Mouse (Mus musculus) lung, postnatal 0 days (tissue): ENCODE measurements around the gene Tut1.

Experiments
- CTCF ChIP-seq: IDR thresholded peaks from 2 replicates; pipeline ENCODE4 v1.5.1; 2016; ENCODE audit warnings: antibody characterized with exemption, mild to moderate bottlenecking
- EP300 ChIP-seq: IDR thresholded peaks from 2 replicates; pipeline ENCODE4 v1.6.1; 2016; ENCODE audit warnings: antibody characterized with exemption, mild to moderate bottlenecking, control low read depth

DNA sequence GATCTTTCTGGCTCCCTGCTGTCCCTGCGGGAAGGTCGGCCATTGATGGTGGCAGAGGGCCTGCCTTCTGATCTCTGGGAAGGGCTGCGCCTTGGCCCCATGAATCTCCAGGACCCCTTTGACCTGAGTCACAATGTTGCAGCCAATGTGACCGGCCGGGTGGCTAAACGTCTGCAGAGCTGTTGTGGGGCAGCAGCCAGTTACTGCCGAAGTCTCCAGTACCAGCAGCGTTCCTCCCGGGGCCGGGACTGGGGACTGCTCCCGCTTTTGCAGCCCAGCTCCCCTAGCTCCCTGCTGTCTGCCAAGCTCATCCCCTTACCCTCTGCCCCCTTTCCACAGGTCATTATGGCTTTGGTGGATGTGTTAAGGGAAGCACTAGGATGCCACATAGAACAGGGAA is 11.4 kb downstream of the Tut1 start:
- TF ChIP-seq CTCF (no peak), EP300 (no peak)
